Mouse (Mus musculus) olfactory bulb, adult 2 months (tissue): ENCODE results near the gene Tmc8. TPM values are rescaled to one million over a fixed set of nuclear protein-coding genes. Genes with fewer than 3 reads are reported as not detected.
"Not testable (repeated sequence)": the region's sequence is repeated elsewhere in the genome, so short reads cannot be mapped to it uniquely, and the experiment has no call there.

Experiments
- H3K27ac ChIP-seq: fragments of 200-500 bp; 2 replicates; pipeline ENCODE4 v1.5.1; 2012; ENCODE audit warnings: low read depth, low read length; ENCODE audit not compliant: insufficient read depth
- H3K4me1 ChIP-seq: fragments of 200-500 bp; 2 replicates; pipeline ENCODE4 v1.6.1; 2012; ENCODE audit warnings: low read length; ENCODE audit not compliant: control insufficient read depth, insufficient read depth
- H3K4me3 ChIP-seq: fragments of 200-500 bp; 2 replicates; pipeline ENCODE4 v1.5.1; 2012; ENCODE audit warnings: mild to moderate bottlenecking, low read depth, low read length, moderate library complexity; ENCODE audit not compliant: insufficient read depth
- CTCF ChIP-seq: fragments of 200-500 bp; IDR thresholded peaks from 2 replicates; pipeline ENCODE4 v1.5.1; 2012; ENCODE audit warnings: low read depth, mild to moderate bottlenecking, low read length, moderate library complexity; ENCODE audit not compliant: insufficient read depth
- POLR2A ChIP-seq: fragments of 200-500 bp; IDR thresholded peaks from 2 replicates; pipeline ENCODE4 v1.6.1; 2012; ENCODE audit warnings: mild to moderate bottlenecking, low read depth, low read length, moderate library complexity; ENCODE audit not compliant: insufficient read depth
- WGBS: fragments of 180-500 bp; shearing (Covaris S2); methylation state at CpG from one replicate; pipeline ENCODE4 v1.1.7; 2018; 5-methylcytosine and 5-hydroxymethylcytosine counted together
- polyA plus RNA-seq: library from polyadenylated mRNA; stranded (reverse); fragments of >200 nt; gene quantifications from 2 replicates; pipeline ENCODE4 v1.2.4, GENCODE M21; 2012; ENCODE audit warnings: low replicate concordance; ENCODE audit not compliant: missing spikeins, insufficient read depth, insufficient read length

Tmc8 gene
- polyA plus RNA-seq, 1 experiment: not detected

DNA sequence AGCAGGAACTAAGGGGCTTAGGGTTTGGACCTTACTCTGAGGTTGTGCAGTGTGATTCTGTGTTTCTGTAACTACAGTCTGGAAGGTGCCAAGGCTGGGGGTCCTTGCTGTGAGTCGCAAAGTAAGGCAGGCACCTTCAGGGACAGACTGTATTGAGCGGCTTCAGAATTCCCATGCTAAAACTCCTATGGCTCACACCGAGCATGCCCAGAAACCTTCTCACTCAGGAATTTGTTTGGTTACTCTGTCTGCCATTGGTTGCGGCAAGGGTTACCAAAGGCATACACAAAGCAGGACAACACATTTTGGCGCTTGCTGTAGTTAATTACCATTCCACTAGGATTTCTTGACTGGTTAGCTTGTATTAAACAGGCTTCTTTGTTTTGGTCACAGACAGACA, 44.3 kb downstream of the Tmc8 start:
- TF ChIP-seq CTCF: no peak
- TF ChIP-seq POLR2A: no peak
- no peak overlapping the region for H3K27ac ChIP-seq
- no peak overlapping the region; the same call in 1 of the 2 replicates for H3K4me3 ChIP-seq
- WGBS: 20% methylated on average over 5 of the region's 5 CpGs
- peaks cover 15% of the 10 kb centered on the region for H3K4me1 ChIP-seq

DNA sequence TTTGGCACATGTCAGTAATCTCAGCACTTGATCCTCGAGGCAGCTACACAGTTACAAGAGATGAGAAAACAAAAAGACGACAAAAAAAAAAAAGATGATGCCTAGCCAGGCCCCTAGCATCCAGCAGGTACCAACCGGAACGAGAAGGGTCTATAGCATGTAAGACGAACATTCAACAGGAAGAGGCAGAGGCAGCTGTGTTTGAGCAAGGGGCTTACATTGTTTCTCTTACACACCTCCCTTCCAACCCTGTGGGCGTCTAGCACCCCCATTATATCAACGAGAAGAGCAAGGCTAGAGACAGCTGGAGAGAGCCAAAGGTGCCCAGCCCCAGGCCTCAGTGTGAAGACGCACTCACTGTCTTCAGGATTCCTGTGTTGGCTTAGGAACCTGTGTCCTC, 45.0 kb downstream of the Tmc8 start:
- no peak for TF ChIP-seq POLR2A
- TF ChIP-seq CTCF: no peak
- H3K4me3 ChIP-seq: no peak overlapping the region
- peaks cover 15% of the 10 kb centered on the region for H3K4me1 ChIP-seq
- no peak overlapping the region for H3K27ac ChIP-seq
- 70% methylated on average over 8 of the region's 8 CpGs for WGBS

DNA sequence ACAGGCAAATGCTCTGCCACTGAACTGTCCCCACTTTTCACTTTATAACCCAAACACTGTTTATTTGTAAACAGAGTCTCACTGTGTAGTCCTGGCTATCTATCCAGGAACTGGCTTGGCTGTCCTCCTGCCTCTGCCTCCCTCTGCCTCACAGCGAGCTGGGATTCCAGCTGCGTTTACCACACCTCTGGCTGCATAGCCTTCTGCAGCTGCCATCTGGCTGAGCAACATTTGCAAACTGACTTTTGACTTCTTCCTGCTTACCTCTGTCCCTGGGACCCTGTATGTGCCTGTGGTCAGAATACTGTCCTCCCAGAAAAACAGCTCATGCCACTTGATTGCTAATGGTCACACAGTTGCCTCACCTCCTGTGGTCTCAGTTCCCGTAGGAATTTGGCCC, 45.5 kb downstream of the Tmc8 start:
- Histone ChIP-seq H3K27ac (no peak overlapping the region), H3K4me1 (peaks cover 18% of the 10 kb centered on the region), H3K4me3 (no peak overlapping the region)
- 74% methylated on average over 3 of the region's 3 CpGs for WGBS
- no peak for TF ChIP-seq POLR2A
- TF ChIP-seq CTCF: no peak

DNA sequence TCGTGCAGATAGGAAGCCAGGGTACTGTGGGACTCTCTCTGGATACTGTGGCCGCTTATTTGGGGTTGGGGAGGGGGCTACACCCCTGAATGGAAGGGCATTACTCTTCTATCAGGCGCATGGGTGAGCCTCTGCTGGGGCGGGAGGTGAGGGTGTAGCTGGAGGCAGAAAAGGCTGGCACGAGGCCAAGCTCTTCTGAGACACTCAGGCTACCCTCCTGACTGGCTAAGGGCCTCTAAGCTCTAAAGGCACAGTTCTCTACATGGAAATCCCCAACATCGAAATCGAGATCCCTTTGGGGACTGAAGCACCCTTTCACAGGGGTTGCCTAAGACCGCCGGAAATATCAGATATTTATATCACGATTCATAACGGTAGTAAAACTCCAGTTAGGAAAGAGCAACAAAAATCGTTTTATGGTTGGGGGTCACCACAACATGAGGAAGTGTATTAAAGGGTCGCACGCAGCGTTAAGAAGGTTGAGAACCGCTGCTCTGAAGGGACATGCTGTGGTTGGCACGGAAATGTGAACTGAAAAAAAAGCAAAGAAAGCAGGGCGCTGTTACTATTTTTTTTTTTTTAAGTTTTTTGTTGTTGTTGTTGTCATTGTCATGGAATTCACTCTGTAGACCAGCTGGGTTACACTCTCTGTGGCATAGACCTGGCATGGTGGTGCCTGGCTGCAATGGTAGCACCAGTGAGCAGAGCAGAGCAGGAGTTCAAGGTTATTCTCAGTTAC, 46.4 kb downstream of the Tmc8 start:
- WGBS: 76% methylated on average over 18 of the region's 18 CpGs
- no peak for TF ChIP-seq POLR2A
- no peak for TF ChIP-seq CTCF
- no peak overlapping the region for H3K4me3 ChIP-seq
- H3K27ac ChIP-seq: no peak overlapping the region
- H3K4me1 ChIP-seq: peaks cover 18% of the 10 kb centered on the region

DNA sequence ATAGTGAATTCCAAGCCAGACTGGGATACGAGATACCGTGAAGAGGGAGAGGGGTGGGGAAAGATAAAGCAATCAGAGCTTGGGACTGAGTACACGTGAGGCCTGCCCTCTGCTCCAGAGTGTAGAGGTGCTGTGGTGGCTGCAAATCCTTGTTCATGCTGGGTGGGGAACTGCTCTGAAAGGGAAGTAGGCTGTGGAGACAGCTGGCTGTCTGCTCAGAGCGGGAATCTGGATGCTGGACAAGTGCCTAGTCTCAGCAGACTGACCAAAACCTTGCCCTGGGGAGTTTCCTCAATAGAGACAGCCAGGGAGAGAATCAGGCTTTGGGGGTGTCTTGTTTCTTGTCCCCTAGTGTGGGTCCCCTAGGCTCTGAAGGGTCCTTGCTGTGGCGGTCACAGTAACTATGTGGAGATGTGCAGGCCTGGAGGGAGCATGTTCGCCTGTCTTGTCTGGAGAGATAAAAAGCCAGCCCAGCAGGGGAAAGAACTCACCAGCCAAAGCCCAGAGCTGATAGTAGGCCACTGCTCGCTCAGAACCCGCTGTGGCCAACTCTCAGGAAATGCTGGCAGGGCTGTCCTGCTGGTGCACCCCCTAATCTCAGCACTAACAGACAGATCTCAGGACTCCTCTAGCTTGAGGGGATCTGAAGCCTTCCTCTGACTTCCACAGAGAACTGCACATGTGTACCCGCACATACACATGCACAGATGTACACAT, 47.2 kb downstream of the Tmc8 start:
- Histone ChIP-seq H3K4me3 (no peak overlapping the region), H3K27ac (no peak overlapping the region), H3K4me1 (peaks cover 18% of the 10 kb centered on the region)
- 79% methylated on average over 9 of the region's 9 CpGs for WGBS
- TF ChIP-seq CTCF: no peak
- TF ChIP-seq POLR2A: no peak

DNA sequence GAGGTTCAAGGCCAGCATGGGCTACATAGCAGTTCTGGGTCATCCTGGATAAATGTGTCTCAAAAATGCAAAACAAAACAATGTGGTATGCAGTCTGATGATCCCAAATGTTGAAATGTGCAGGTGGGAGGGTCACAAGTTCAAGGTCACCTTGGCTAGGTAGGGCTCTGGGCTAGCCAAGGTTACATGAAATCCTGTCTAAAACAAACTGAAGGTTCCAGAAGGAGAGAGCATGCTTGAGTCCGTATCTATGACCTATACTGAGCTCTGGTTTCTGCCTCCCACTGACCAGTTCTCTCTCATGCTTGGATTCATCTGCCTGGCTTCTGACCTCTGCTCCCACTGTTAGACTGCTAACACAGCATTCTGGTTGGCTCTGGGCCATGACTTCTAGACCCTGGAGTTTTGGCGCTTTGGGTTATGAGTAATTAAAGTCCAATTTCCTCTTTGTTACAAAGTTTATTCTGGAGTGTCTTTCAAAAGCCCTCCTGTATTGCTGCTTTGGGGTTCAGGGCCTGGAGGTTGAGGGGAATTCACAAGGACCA, 47.9 kb downstream of the Tmc8 start:
- Histone ChIP-seq H3K27ac (no peak overlapping the region), H3K4me1 (peaks cover 16% of the 10 kb centered on the region), H3K4me3 (no peak overlapping the region)
- WGBS: 81% methylated on average over 2 of the region's 2 CpGs
- TF ChIP-seq POLR2A: no peak
- TF ChIP-seq CTCF: no peak

DNA sequence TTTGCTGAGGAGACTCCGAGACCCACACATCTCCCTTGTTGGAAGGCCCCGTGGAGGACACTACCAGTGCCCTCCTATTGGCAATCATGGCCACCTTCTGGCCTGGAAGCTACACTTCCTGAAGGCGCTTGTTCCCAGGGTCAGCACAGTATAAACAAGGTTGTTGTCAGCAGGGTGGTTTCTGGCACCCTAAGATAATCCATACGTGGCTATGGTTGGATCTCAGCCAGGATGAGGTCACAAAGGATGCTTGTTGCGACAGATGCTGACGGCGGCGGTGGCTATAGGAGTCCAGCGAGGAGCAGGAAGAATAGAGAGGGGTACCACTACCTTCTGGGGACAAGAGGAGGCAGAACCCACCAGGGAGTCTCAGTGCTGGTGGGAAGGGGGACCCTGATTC, 48.5 kb downstream of the Tmc8 start:
- no peak overlapping the region for H3K27ac ChIP-seq
- WGBS: 76% methylated on average over 9 of the region's 9 CpGs
- H3K4me1 ChIP-seq: peaks cover 12% of the 10 kb centered on the region
- TF ChIP-seq CTCF (no peak), POLR2A (no peak)
- no peak overlapping the region for H3K4me3 ChIP-seq

DNA sequence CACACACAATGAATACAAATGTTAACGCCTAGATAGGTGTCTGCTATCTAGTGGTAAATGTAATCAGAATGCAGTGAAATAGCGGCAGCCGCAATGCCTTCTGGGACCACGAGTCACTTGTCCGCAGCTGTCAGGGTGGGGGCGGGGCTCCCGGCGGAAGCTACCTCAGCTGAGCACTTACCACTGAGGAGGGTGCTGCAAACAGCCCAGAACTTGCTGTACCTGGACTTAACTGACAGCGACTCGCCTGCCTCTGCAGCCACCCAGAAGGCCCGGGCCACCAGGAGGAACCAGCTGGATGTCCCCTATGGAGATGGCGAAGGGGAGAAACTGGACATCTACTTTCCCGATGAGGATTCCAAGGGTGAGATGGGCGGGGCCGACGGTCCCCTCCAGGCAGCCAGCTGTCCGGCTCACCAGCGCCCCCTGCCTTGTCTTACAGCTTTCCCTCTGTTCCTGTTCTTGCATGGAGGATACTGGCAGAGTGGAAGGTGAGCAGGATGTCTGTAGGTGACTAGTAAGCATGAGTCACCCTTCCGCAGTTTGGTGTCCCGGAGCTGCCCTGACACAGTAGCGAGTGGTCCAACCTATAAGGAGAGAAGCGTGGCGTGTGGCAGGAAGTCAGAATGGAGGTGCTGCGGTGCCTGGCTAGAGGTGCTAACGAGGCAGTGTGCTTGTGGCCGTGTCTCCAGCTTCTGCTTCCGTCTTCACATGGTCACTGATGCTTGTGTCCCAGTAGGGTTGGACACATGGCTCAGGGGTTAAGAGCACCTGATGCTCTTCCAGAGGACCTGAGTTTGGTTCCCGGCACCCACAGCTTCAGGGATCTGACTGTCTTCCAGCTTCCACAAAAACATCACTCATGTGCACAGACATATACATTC, 50.5 kb downstream of the Tmc8 start:
- 26% methylated on average over 28 of the region's 28 CpGs for WGBS
- peak overlapping the region; percentile 11; the same call in 1 of the 2 replicates for H3K4me3 ChIP-seq
- TF ChIP-seq CTCF (0 out of 2 replicates have a peak, but pooled peaks have one; percentile 33), POLR2A (no peak)
- H3K4me1 ChIP-seq: peaks cover 11% of the 10 kb centered on the region
- no peak overlapping the region for H3K27ac ChIP-seq

DNA sequence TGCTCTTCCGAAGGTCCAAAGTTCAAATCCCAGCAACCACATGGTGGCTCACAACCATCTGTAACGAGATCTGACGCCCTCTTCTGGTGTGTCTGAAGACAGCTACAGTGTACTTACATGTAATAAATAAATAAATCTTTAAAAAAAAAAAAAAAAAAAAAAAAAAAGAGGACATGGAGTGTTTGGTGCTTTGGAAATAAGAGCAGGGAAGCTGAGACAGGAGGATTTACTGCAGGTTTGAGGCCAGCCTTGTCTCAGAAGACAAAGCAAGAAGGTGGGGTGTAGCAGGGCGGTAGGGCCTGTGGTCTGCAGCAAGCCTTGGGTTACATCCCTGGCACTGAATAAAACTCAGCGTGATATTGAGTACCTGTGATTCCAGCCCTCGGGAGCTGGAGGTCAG, 51.6 kb downstream of the Tmc8 start:
- H3K27ac ChIP-seq: not testable (repeated sequence)
- WGBS: 94% methylated on average over 6 of the region's 6 CpGs
- H3K4me1 ChIP-seq: peaks cover 11% of the 10 kb centered on the region

More for the DNA sequence above, 51.6 kb downstream of the Tmc8 start:
- not testable (repeated sequence) for H3K4me3 ChIP-seq
